Mouse (Mus musculus) intestine, embryonic 14.5 days (tissue): ENCODE data around the gene Dll3. TPM values are rescaled to one million over a fixed set of nuclear protein-coding genes. Genes with fewer than 3 reads are reported as not detected.
"Not testable (repeated sequence)": the region's sequence is repeated elsewhere in the genome, so short reads cannot be mapped to it uniquely, and the experiment has no call there.

ENCODE experiments used
- ATAC-seq: fragments of 200-750 bp; cut with Nextera tagmentation; replicated peaks from 2 replicates; pipeline ENCODE4 v1.8.0; 2017; ENCODE audit warnings: low read depth, moderate number of reproducible peaks, moderate TSS enrichment, moderate library complexity; ENCODE audit not compliant: low FRiP score, low TSS enrichment
- DNase-seq: peaks from one replicate; pipeline ENCODE4 v3.0.0-alpha.2; 2018; ENCODE audit warnings: low spot score
- H3K27ac ChIP-seq: fragments of 300-500 bp; sonication (generic); 2 replicates; pipeline ENCODE4 v1.5.1; 2014; ENCODE audit warnings: low read depth, mild to moderate bottlenecking, control low read depth
- H3K27me3 ChIP-seq: fragments of 300-500 bp; sonication (generic); replicated peaks from 2 replicates; pipeline ENCODE4 v1.6.1; 2014; ENCODE audit warnings: low read length, control low read depth; ENCODE audit not compliant: control insufficient read depth, insufficient read depth
- H3K36me3 ChIP-seq: fragments of 300-500 bp; sonication (generic); 2 replicates; pipeline ENCODE4 v1.6.1; 2014; ENCODE audit warnings: low read length, control low read depth; ENCODE audit not compliant: control insufficient read depth, insufficient read depth
- H3K4me1 ChIP-seq: fragments of 300-500 bp; sonication (generic); replicated peaks from 2 replicates; pipeline ENCODE4 v1.6.1; 2014; ENCODE audit warnings: low read length, control low read depth, mixed read lengths; ENCODE audit not compliant: control insufficient read depth, insufficient read depth
- H3K4me2 ChIP-seq: fragments of 300-500 bp; sonication (generic); 2 replicates; pipeline ENCODE4 v1.6.1; 2014; ENCODE audit warnings: low read length
- H3K4me3 ChIP-seq: fragments of 300-500 bp; sonication (generic); 2 replicates; pipeline ENCODE4 v1.5.1; 2014; ENCODE audit warnings: low read depth, low read length, control low read depth, mixed read lengths
- H3K9ac ChIP-seq: fragments of 300-500 bp; sonication (generic); 2 replicates; pipeline ENCODE4 v1.6.1; 2014; ENCODE audit warnings: mild to moderate bottlenecking, low read length
- H3K9me3 ChIP-seq: fragments of 300-500 bp; sonication (generic); 2 replicates; pipeline ENCODE4 v1.6.1; 2016; ENCODE audit warnings: low read length, control low read depth; ENCODE audit not compliant: control insufficient read depth
- WGBS: fragments of 180-500 bp; shearing (Covaris S2); extraction: QIAGEN DNeasy Blood & Tissue Kit; methylation state at CpG from one replicate; pipeline ENCODE4 v1.1.7; 2014; 5-methylcytosine and 5-hydroxymethylcytosine counted together
- polyA plus RNA-seq: library from polyadenylated mRNA; unstranded; fragments of >200 nt; fragmentation: Nextera tagmentation; extraction: Ambion mirVana; gene quantifications from 2 replicates; pipeline ENCODE4 v1.2.1, GENCODE M21; 2014

The Dll3 gene
- polyA plus RNA-seq, 1 experiment from 2014 or later: 6.8 TPM

GRCm38 (mm10) chr7:28251976-28252375 lies 50.1 kb downstream of the Dll3 start:
- no peaks in the 10 kb centered on the region for H3K27me3 ChIP-seq
- peaks cover 6% of the 10 kb centered on the region; the same call in 1 of the 2 replicates for H3K9me3 ChIP-seq
- DNase-seq (no peak), ATAC-seq (no peak)
- H3K4me3 ChIP-seq: no peak overlapping the region
- H3K27ac ChIP-seq: no peak overlapping the region
- no peak overlapping the region for H3K4me2 ChIP-seq
- no peaks in the 10 kb centered on the region for H3K36me3 ChIP-seq
- 84% methylated on average over 17 of the region's 17 CpGs for WGBS
- no peak overlapping the region for H3K9ac ChIP-seq
- no peaks in the 10 kb centered on the region for H3K4me1 ChIP-seq

- DNase-seq (no peak), ATAC-seq (no peak)
- Histone ChIP-seq H3K4me3 (no peak overlapping the region), H3K27me3 (no peaks in the 10 kb centered on the region), H3K4me2 (no peak overlapping the region), H3K9me3 (no peaks in the 10 kb centered on the region), H3K4me1 (no peaks in the 10 kb centered on the region), H3K36me3 (no peaks in the 10 kb centered on the region), H3K27ac (no peak overlapping the region), H3K9ac (no peak overlapping the region)
- 84% methylated on average over 3 of the region's 3 CpGs for WGBS
These were observed 53.1 kb downstream of the Dll3 start for GRCm38 (mm10) chr7:28248957-28249356.

- H3K4me2 ChIP-seq, H3K4me3 ChIP-seq, H3K9me3 ChIP-seq, H3K27ac ChIP-seq, H3K36me3 ChIP-seq, H3K4me1 ChIP-seq, H3K9ac ChIP-seq, H3K27me3 ChIP-seq, ATAC-seq, DNase-seq: not testable (repeated sequence)
- WGBS: 78% methylated on average over 2 of the region's 2 CpGs
These were observed 58.1 kb downstream of the Dll3 start for GRCm38 (mm10) chr7:28243943-28244342.

Other genes starting within 250 kb of the Dll3 start
- 16.0 and 46.1 TPM in 2 replicates for gene Fcgbp, start 231.0 kb downstream of the Dll3 start, polyA plus RNA-seq
- not detected in 2 replicates for gene 9530053A07Rik, start 172.8 kb downstream of the Dll3 start, polyA plus RNA-seq
- 47.6 and 52.5 TPM in 2 replicates for gene Fbl, start 132.5 kb downstream of the Dll3 start, polyA plus RNA-seq
- 10.0 and 11.9 TPM in 2 replicates for gene Dyrk1b, start 122.8 kb downstream of the Dll3 start, polyA plus RNA-seq
- gene Eid2, start 34.4 kb downstream of the Dll3 start, polyA plus RNA-seq: 3.2 and 3.3 TPM in 2 replicates
- gene Eid2b, start 24.5 kb downstream of the Dll3 start, polyA plus RNA-seq: 9.4 and 9.5 TPM in 2 replicates
- gene Selenov, start 11.1 kb downstream of the Dll3 start, polyA plus RNA-seq: 0.28 TPM in 1 of 2 replicates, not detected in the other
- 183 and 198 TPM in 2 replicates for gene Timm50, start 9.8 kb upstream of the Dll3 start, polyA plus RNA-seq
- 74.5 and 78.9 TPM in 2 replicates for gene Supt5, start 36.5 kb upstream of the Dll3 start, polyA plus RNA-seq
- gene Rps16, start 48.4 kb upstream of the Dll3 start, polyA plus RNA-seq: 1,380 and 1,495 TPM in 2 replicates
- gene Plekhg2, start 70.4 kb upstream of the Dll3 start, polyA plus RNA-seq: 54.3 and 68.4 TPM in 2 replicates
- 19.0 and 21.9 TPM in 2 replicates for gene Zfp36, start 78.0 kb upstream of the Dll3 start, polyA plus RNA-seq
- 53.3 and 60.2 TPM in 2 replicates for gene Med29, start 90.5 kb upstream of the Dll3 start, polyA plus RNA-seq
- gene Paf1, start 90.7 kb upstream of the Dll3 start, polyA plus RNA-seq: 64.4 and 71.6 TPM in 2 replicates
- gene Gmfg, start 135.2 kb upstream of the Dll3 start, polyA plus RNA-seq: 12.5 and 16.9 TPM in 2 replicates
- 3.6 and 4.1 TPM in 2 replicates for gene Lrfn1, start 149.7 kb upstream of the Dll3 start, polyA plus RNA-seq
- gene Ifnl2, start 208.2 kb upstream of the Dll3 start, polyA plus RNA-seq: not detected in 2 replicates
- gene Ifnl3, start 220.6 kb upstream of the Dll3 start, polyA plus RNA-seq: not detected in 2 replicates
- gene Sycn, start 238.6 kb upstream of the Dll3 start, polyA plus RNA-seq: 15.7 and 17.9 TPM in 2 replicates
- not detected in 2 replicates for gene Nccrp1, start 245.0 kb upstream of the Dll3 start, polyA plus RNA-seq